Mouse (Mus musculus): ENCODE results near the gene Tmem191c. TPM values are rescaled to one million over a fixed set of nuclear protein-coding genes. Genes with fewer than 3 reads are reported as not detected.

Gene Tmem191c
- polyA plus RNA-seq, 1 experiment from 2014 or later, result 11.7 TPM

GRCm38 (mm10) chr16:17292751-17293150 is 16.9 kb downstream of the Tmem191c start:
- H3K36me3 ChIP-seq (ENCODE audit: control insufficient read depth, insufficient read depth, low read length), result peaks cover 46% of the 10 kb centered on the region
- H3K4me3 ChIP-seq (ENCODE audit: low read depth, low read length), result no peak overlapping the region
- H3K27me3 ChIP-seq (ENCODE audit: control insufficient read depth, insufficient read depth, low read length), result no peaks in the 10 kb centered on the region
- no peaks in the 10 kb centered on the region for H3K4me1 ChIP-seq (ENCODE audit: control insufficient read depth, insufficient read depth, low read length)
- no peaks in the 10 kb centered on the region for H3K9me3 ChIP-seq (ENCODE audit: control insufficient read depth, low read depth, low read length)
- no peak overlapping the region for H3K4me2 ChIP-seq (replicated peaks; ENCODE audit: low read depth, low read length)
- no peak for ATAC-seq (ENCODE audit: insufficient number of reproducible peaks, insufficient read depth, low FRiP score, low read depth)
- H3K27ac ChIP-seq (ENCODE audit: low read length), result no peak overlapping the region
- H3K9ac ChIP-seq (replicated peaks; ENCODE audit: low read depth, low read length), result no peak overlapping the region
- WGBS, result 2% methylated on average over 2 of the region's 2 CpGs

- no peak overlapping the region for H3K4me2 ChIP-seq (replicated peaks; ENCODE audit: low read depth, low read length)
- H3K9me3 ChIP-seq (ENCODE audit: control insufficient read depth, low read depth, low read length), result no peaks in the 10 kb centered on the region
- no peak overlapping the region for H3K27ac ChIP-seq (ENCODE audit: low read length)
- no peak for ATAC-seq (ENCODE audit: insufficient number of reproducible peaks, insufficient read depth, low FRiP score, low read depth)
- H3K27me3 ChIP-seq (ENCODE audit: control insufficient read depth, insufficient read depth, low read length), result no peaks in the 10 kb centered on the region
- 96% methylated on average over 3 of the region's 3 CpGs for WGBS
- H3K36me3 ChIP-seq (ENCODE audit: control insufficient read depth, insufficient read depth, low read length), result peaks cover 48% of the 10 kb centered on the region
- H3K9ac ChIP-seq (replicated peaks; ENCODE audit: low read depth, low read length), result no peak overlapping the region
- no peak overlapping the region for H3K4me3 ChIP-seq (ENCODE audit: low read depth, low read length)
- H3K4me1 ChIP-seq (ENCODE audit: control insufficient read depth, insufficient read depth, low read length), result no peaks in the 10 kb centered on the region
Measured at GRCm38 (mm10) chr16:17300818-17301217, 24.9 kb downstream of the Tmem191c start.

GRCm38 (mm10) chr16:17303521-17304245 is 27.8 kb downstream of the Tmem191c start:
- Histone ChIP-seq H3K9me3 (ENCODE audit: control insufficient read depth, low read depth, low read length) (no peaks in the 10 kb centered on the region), H3K9ac (replicated peaks; ENCODE audit: low read depth, low read length) (no peak overlapping the region), H3K4me2 (replicated peaks; ENCODE audit: low read depth, low read length) (no peak overlapping the region), H3K4me1 (ENCODE audit: control insufficient read depth, insufficient read depth, low read length) (no peaks in the 10 kb centered on the region), H3K27me3 (ENCODE audit: control insufficient read depth, insufficient read depth, low read length) (no peaks in the 10 kb centered on the region), H3K36me3 (ENCODE audit: control insufficient read depth, insufficient read depth, low read length) (peaks cover 34% of the 10 kb centered on the region), H3K4me3 (ENCODE audit: low read depth, low read length) (no peak overlapping the region), H3K27ac (ENCODE audit: low read length) (no peak overlapping the region)
- ATAC-seq (ENCODE audit: insufficient number of reproducible peaks, insufficient read depth, low FRiP score, low read depth), result no peak
- 89% methylated on average over 5 of the region's 5 CpGs for WGBS

- H3K36me3 ChIP-seq (ENCODE audit: control insufficient read depth, insufficient read depth, low read length), result peaks cover 22% of the 10 kb centered on the region
- ATAC-seq (ENCODE audit: insufficient number of reproducible peaks, insufficient read depth, low FRiP score, low read depth), result no peak
Measured at GRCm38 (mm10) chr16:17307461-17307860, 31.6 kb downstream of the Tmem191c start.

GRCm38 (mm10) chr16:17309036-17309435 is 33.2 kb downstream of the Tmem191c start:
- Histone ChIP-seq H3K27ac (ENCODE audit: low read length) (no peak overlapping the region), H3K4me1 (ENCODE audit: control insufficient read depth, insufficient read depth, low read length) (no peaks in the 10 kb centered on the region), H3K27me3 (ENCODE audit: control insufficient read depth, insufficient read depth, low read length) (no peaks in the 10 kb centered on the region), H3K4me3 (ENCODE audit: low read depth, low read length) (no peak overlapping the region), H3K36me3 (ENCODE audit: control insufficient read depth, insufficient read depth, low read length) (peaks cover 15% of the 10 kb centered on the region), H3K9ac (replicated peaks; ENCODE audit: low read depth, low read length) (no peak overlapping the region), H3K4me2 (replicated peaks; ENCODE audit: low read depth, low read length) (no peak overlapping the region), H3K9me3 (ENCODE audit: control insufficient read depth, low read depth, low read length) (no peaks in the 10 kb centered on the region)
- 89% methylated on average over 10 of the region's 10 CpGs for WGBS
- ATAC-seq (ENCODE audit: insufficient number of reproducible peaks, insufficient read depth, low FRiP score, low read depth), result no peak

More at GRCm38 (mm10) chr16:17307461-17307860, 31.6 kb downstream of the Tmem191c start:
- Histone ChIP-seq H3K27ac (ENCODE audit: low read length) (no peak overlapping the region), H3K9ac (replicated peaks; ENCODE audit: low read depth, low read length) (no peak overlapping the region), H3K9me3 (ENCODE audit: control insufficient read depth, low read depth, low read length) (no peaks in the 10 kb centered on the region), H3K4me3 (ENCODE audit: low read depth, low read length) (no peak overlapping the region), H3K4me2 (replicated peaks; ENCODE audit: low read depth, low read length) (no peak overlapping the region), H3K27me3 (ENCODE audit: control insufficient read depth, insufficient read depth, low read length) (no peaks in the 10 kb centered on the region), H3K4me1 (ENCODE audit: control insufficient read depth, insufficient read depth, low read length) (no peaks in the 10 kb centered on the region)
- 91% methylated on average over 5 of the region's 5 CpGs for WGBS

GRCm38 (mm10) chr16:17312531-17312930 is 36.7 kb downstream of the Tmem191c start:
- Histone ChIP-seq H3K4me3 (ENCODE audit: low read depth, low read length) (no peak overlapping the region), H3K4me2 (replicated peaks; ENCODE audit: low read depth, low read length) (no peak overlapping the region), H3K9ac (replicated peaks; ENCODE audit: low read depth, low read length) (no peak overlapping the region), H3K9me3 (ENCODE audit: control insufficient read depth, low read depth, low read length) (no peaks in the 10 kb centered on the region), H3K27ac (ENCODE audit: low read length) (no peak overlapping the region), H3K36me3 (ENCODE audit: control insufficient read depth, insufficient read depth, low read length) (peaks cover 20% of the 10 kb centered on the region), H3K27me3 (ENCODE audit: control insufficient read depth, insufficient read depth, low read length) (no peaks in the 10 kb centered on the region), H3K4me1 (ENCODE audit: control insufficient read depth, insufficient read depth, low read length) (no peaks in the 10 kb centered on the region)
- 94% methylated on average over 5 of the region's 5 CpGs for whole genome bisulfite sequencing
- no peak for ATAC-seq (ENCODE audit: insufficient number of reproducible peaks, insufficient read depth, low FRiP score, low read depth)

- no peak overlapping the region for H3K4me3 ChIP-seq (ENCODE audit: low read depth, low read length)
- H3K27ac ChIP-seq (ENCODE audit: low read length), result no peak overlapping the region
- peaks cover 18% of the 10 kb centered on the region for H3K36me3 ChIP-seq (ENCODE audit: control insufficient read depth, insufficient read depth, low read length)
- no peaks in the 10 kb centered on the region for H3K4me1 ChIP-seq (ENCODE audit: control insufficient read depth, insufficient read depth, low read length)
- H3K27me3 ChIP-seq (ENCODE audit: control insufficient read depth, insufficient read depth, low read length), result no peaks in the 10 kb centered on the region
- 94% methylated on average over 7 of the region's 7 CpGs for WGBS
- no peak for ATAC-seq (ENCODE audit: insufficient number of reproducible peaks, insufficient read depth, low FRiP score, low read depth)
- H3K4me2 ChIP-seq (replicated peaks; ENCODE audit: low read depth, low read length), result no peak overlapping the region
- no peak overlapping the region for H3K9ac ChIP-seq (replicated peaks; ENCODE audit: low read depth, low read length)
- H3K9me3 ChIP-seq (ENCODE audit: control insufficient read depth, low read depth, low read length), result no peaks in the 10 kb centered on the region
Measured at GRCm38 (mm10) chr16:17316554-17316953, 40.7 kb downstream of the Tmem191c start.

- Histone ChIP-seq H3K9me3 (ENCODE audit: control insufficient read depth, low read depth, low read length) (no peaks in the 10 kb centered on the region), H3K36me3 (ENCODE audit: control insufficient read depth, insufficient read depth, low read length) (peaks cover 19% of the 10 kb centered on the region; the same call in 1 of the 2 replicates), H3K4me2 (replicated peaks; ENCODE audit: low read depth, low read length) (no peak overlapping the region), H3K27ac (ENCODE audit: low read length) (no peak overlapping the region), H3K4me1 (ENCODE audit: control insufficient read depth, insufficient read depth, low read length) (no peaks in the 10 kb centered on the region), H3K4me3 (ENCODE audit: low read depth, low read length) (no peak overlapping the region), H3K9ac (replicated peaks; ENCODE audit: low read depth, low read length) (no peak overlapping the region), H3K27me3 (ENCODE audit: control insufficient read depth, insufficient read depth, low read length) (no peaks in the 10 kb centered on the region)
- 57% methylated on average over 5 of the region's 5 CpGs for WGBS
- no peak for ATAC-seq (ENCODE audit: insufficient number of reproducible peaks, insufficient read depth, low FRiP score, low read depth)
Measured at GRCm38 (mm10) chr16:17321481-17321880, 45.6 kb downstream of the Tmem191c start.

- no peaks in the 10 kb centered on the region for H3K27me3 ChIP-seq (ENCODE audit: control insufficient read depth, insufficient read depth, low read length)
Measured at GRCm38 (mm10) chr16:17324745-17325144, 48.9 kb downstream of the Tmem191c start.

More at GRCm38 (mm10) chr16:17324745-17325144, 48.9 kb downstream of the Tmem191c start:
- Histone ChIP-seq H3K9me3 (ENCODE audit: control insufficient read depth, low read depth, low read length) (no peaks in the 10 kb centered on the region), H3K4me3 (ENCODE audit: low read depth, low read length) (no peak overlapping the region), H3K36me3 (ENCODE audit: control insufficient read depth, insufficient read depth, low read length) (peaks cover 10% of the 10 kb centered on the region; the same call in 1 of the 2 replicates), H3K27ac (ENCODE audit: low read length) (no peak overlapping the region), H3K4me1 (ENCODE audit: control insufficient read depth, insufficient read depth, low read length) (no peaks in the 10 kb centered on the region), H3K9ac (replicated peaks; ENCODE audit: low read depth, low read length) (no peak overlapping the region), H3K4me2 (replicated peaks; ENCODE audit: low read depth, low read length) (no peak overlapping the region)
- ATAC-seq (ENCODE audit: insufficient number of reproducible peaks, insufficient read depth, low FRiP score, low read depth), result no peak
- WGBS, result 84% methylated on average over 5 of the region's 5 CpGs
